Mouse (Mus musculus) cortical plate, adult 2 months (tissue): Measurements from ENCODE around the gene Kctd11.

Experiments
- CTCF ChIP-seq: fragments of 200-500 bp; IDR thresholded peaks from 2 replicates; pipeline ENCODE4 v1.5.1; 2011; ENCODE audit warnings: mild to moderate bottlenecking, control low read depth, low read length; ENCODE audit not compliant: insufficient read depth; ENCODE audit errors: extremely low read depth
- POLR2A ChIP-seq: fragments of 200-500 bp; IDR thresholded peaks from 2 replicates; pipeline ENCODE4 v1.6.1; 2011; ENCODE audit warnings: mild to moderate bottlenecking, low read length, control low read depth; ENCODE audit not compliant: insufficient read depth; ENCODE audit errors: extremely low read depth

DNA sequence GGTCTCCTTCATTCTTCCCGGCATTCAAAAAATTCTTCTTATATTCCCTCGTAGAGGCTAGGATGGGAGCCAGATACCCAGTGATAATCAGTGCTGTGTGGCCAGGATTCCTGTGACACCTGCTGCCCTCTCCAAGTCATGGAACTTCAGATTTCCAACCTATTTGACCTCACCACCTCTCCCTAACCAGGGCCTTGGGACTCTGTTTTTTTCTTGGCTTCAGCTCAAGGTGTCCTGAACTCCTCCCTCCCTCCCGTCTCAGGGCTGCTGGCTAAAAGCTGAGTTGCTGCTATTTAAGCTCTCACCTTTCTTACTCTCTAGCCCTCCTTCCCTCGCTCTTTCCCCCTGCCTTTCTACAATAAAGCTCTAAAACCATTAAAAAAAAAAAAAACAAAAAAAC lies 18.7 kb upstream of the Kctd11 start:
- TF ChIP-seq POLR2A: no peak
- TF ChIP-seq CTCF: no peak
